Mouse (Mus musculus) myocyte (in vitro differentiated cells): ENCODE data around the gene Osmr.

ENCODE experiments used
- CEBPB ChIP-seq: IDR thresholded peaks from 2 replicates; pipeline ENCODE4 v1.6.1; 2011; ENCODE audit warnings: mild to moderate bottlenecking, moderate library complexity; ENCODE audit not compliant: poor library complexity, insufficient read depth, severe bottlenecking
- E2F4 ChIP-seq: IDR thresholded peaks from one replicate; pipeline ENCODE4 v1.6.1; 2011; ENCODE audit warnings: mild to moderate bottlenecking, control low read depth, moderate library complexity; ENCODE audit not compliant: insufficient read depth
- MAX ChIP-seq: IDR thresholded peaks from one replicate; pipeline ENCODE4 v1.6.1; 2011; ENCODE audit warnings: low read depth, mild to moderate bottlenecking, control low read depth
- MYOD1 ChIP-seq, 3 experiments: IDR thresholded peaks; one replicate each; pipeline ENCODE4 v1.6.1; 2011; ENCODE audit warnings: control low read depth in 2 of 3, low read depth in 2 of 3, mild to moderate bottlenecking in 2 of 3, moderate library complexity in 1 of 3; ENCODE audit not compliant: insufficient read length in 2 of 3, control insufficient read depth in 1 of 3
- MYOG ChIP-seq, 3 experiments: IDR thresholded peaks; one replicate each; pipeline ENCODE4 v1.6.1; 2011; ENCODE audit warnings: control low read depth in 2 of 3, low read depth in 2 of 3, mild to moderate bottlenecking in 2 of 3; ENCODE audit not compliant: insufficient read length in 2 of 3, control insufficient read depth in 1 of 3, insufficient read depth in 1 of 3
- POLR2A ChIP-seq: IDR thresholded peaks from one replicate; pipeline ENCODE4 v1.6.1; 2011; ENCODE audit warnings: low read depth, mild to moderate bottlenecking, control low read depth, moderate library complexity; ENCODE audit not compliant: insufficient read length
- POLR2AphosphoS2 ChIP-seq: IDR thresholded peaks from one replicate; pipeline ENCODE4 v1.6.1; 2011; ENCODE audit warnings: low read depth, control low read depth; ENCODE audit not compliant: insufficient read length
- REST ChIP-seq: IDR thresholded peaks from one replicate; pipeline ENCODE4 v1.6.1; 2011; ENCODE audit warnings: mild to moderate bottlenecking, control low read depth, moderate library complexity; ENCODE audit not compliant: insufficient read depth, insufficient read length
- SRF ChIP-seq: IDR thresholded peaks from one replicate; pipeline ENCODE4 v1.6.1; 2011; ENCODE audit warnings: low read depth; ENCODE audit not compliant: control insufficient read depth, insufficient read length
- TCF3 ChIP-seq: IDR thresholded peaks from one replicate; pipeline ENCODE4 v1.6.1; 2011; ENCODE audit warnings: low read depth, control low read depth; ENCODE audit not compliant: insufficient read length
- USF1 ChIP-seq: IDR thresholded peaks from one replicate; pipeline ENCODE4 v1.6.1; 2011; ENCODE audit warnings: low read depth, mild to moderate bottlenecking, control low read depth, moderate library complexity

GRCm38 (mm10) chr15:6858871-6859270, 15.9 kb downstream of the Osmr start:
- no peak for TF ChIP-seq E2F4
- TF ChIP-seq CEBPB = no peak
- TF ChIP-seq POLR2A = no peak
- no peak for TF ChIP-seq MYOG (IDR thresholded peaks at IDR 0.05; ENCODE audit: control insufficient read depth in 1 of 3, insufficient read depth in 1 of 3, insufficient read length in 2 of 3, low read depth in 2 of 3)
- no peak for TF ChIP-seq MAX
- no peak for TF ChIP-seq USF1
- no peak for TF ChIP-seq POLR2AphosphoS2
- no peak for TF ChIP-seq MYOD1 (IDR thresholded peaks at IDR 0.05; ENCODE audit: control insufficient read depth in 1 of 3, insufficient read length in 2 of 3, low read depth in 2 of 3)
- TF ChIP-seq TCF3 = no peak
- no peak for TF ChIP-seq SRF
- no peak for TF ChIP-seq REST
